Mouse (Mus musculus): Measurements from ENCODE around the gene Zfp2. TPM values are rescaled to one million over a fixed set of nuclear protein-coding genes. Genes with fewer than 3 reads are reported as not detected.

The Zfp2 gene
- 0.32 and 0.37 TPM in 2 replicates for polyA plus RNA-seq (2012; rRNA removed)

DNA sequence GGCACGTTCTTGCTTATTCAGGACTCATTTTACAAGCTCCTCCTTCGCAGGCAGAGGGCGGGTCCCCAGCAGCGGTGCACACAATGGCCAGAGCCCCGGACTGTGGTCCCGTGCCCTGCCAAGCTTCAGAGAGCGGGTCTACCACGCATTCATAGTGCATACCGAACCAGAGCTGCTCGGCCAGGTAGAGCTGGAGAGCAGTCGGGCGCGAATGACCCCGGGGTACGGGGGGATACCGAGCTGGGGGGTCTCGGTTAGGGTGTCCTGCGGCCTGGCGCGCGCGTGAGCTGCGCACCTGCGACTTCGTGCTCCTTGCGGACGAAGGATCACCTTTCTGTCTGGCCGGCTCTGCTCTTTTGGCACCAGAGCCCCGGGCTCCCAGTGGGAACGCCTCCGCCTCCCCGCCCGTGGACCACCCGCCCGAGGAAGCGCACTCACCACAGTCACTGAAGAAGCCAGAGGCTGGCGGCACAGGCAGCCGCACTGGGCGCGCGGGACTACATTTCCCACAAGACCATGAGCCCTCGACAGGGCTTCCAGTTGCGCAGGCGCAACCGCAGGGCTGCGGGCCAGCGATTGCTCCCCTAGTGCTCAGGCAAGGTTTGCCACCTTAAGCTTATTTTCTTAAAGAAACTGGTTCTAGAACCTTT lies at the start of gene Zfp2:
Gene Zfp2, minus strand, starts transcription at position 495 of the 650 bp plus-strand sequence.
- Histone ChIP-seq H3K27ac (ENCODE audit: control insufficient read depth, insufficient read depth, low read depth, low read length) (peak within 1 kb of the TSS; percentile 1; the same call in 1 of the 2 replicates), H3K4me3 (ENCODE audit: control insufficient read depth, low read depth, low read length) (peak within 1 kb of the TSS; percentile 93), H3K27me3 (ENCODE audit: control insufficient read depth, insufficient read depth, low read length) (no peaks in the 10 kb centered on the region), H3K36me3 (ENCODE audit: control insufficient read depth, insufficient read depth, low read length) (no peaks in the 10 kb centered on the region), H3K4me1 (ENCODE audit: control insufficient read depth, insufficient read depth, low read length) (peaks cover 5% of the 10 kb centered on the region)
- TF ChIP-seq POLR2A (IDR thresholded peaks at IDR 0.05; ENCODE audit: control insufficient read depth, low read depth, low read length) (no peak; the same call in 1 of the 2 replicates), CTCF (IDR thresholded peaks at IDR 0.05; ENCODE audit: control insufficient read depth, insufficient read depth, insufficient replicate concordance, low read depth, low read length) (peak; percentile 41; the same call in 1 of the 2 replicates)

DNA sequence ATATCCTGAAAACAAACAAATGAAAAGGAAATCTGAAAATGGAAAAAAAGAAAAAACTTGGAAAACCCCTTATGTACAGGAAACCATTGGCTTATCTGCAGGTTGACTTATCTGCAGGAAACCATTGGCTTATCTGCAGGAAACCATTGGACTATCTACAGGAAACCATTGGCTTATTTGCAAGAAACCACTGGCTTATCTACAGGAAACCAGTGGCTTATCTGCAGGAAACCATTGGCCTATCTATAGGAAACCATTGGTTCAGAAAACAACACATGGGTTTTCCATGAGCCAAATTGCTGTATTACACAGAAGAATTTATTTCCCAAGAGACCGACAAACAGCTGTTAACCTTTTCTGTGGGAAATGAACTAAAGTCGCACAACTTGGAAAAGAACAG lies 48.9 kb upstream of the Zfp2 start:
- no peaks in the 10 kb centered on the region for H3K27me3 ChIP-seq (ENCODE audit: control insufficient read depth, insufficient read depth, low read length)
- no peak overlapping the region for H3K4me3 ChIP-seq (ENCODE audit: control insufficient read depth, low read depth, low read length)
- H3K4me1 ChIP-seq (ENCODE audit: control insufficient read depth, insufficient read depth, low read length), result 0 out of 2 replicates have a peak, but pooled peaks cover 2% of the 10 kb centered on the region
- TF ChIP-seq POLR2A (IDR thresholded peaks at IDR 0.05; ENCODE audit: control insufficient read depth, low read depth, low read length), result no peak
- no peak for TF ChIP-seq CTCF (IDR thresholded peaks at IDR 0.05; ENCODE audit: control insufficient read depth, insufficient read depth, insufficient replicate concordance, low read depth, low read length)
- H3K27ac ChIP-seq (ENCODE audit: control insufficient read depth, insufficient read depth, low read depth, low read length), result no peak overlapping the region
- no peaks in the 10 kb centered on the region for H3K36me3 ChIP-seq (ENCODE audit: control insufficient read depth, insufficient read depth, low read length)

DNA sequence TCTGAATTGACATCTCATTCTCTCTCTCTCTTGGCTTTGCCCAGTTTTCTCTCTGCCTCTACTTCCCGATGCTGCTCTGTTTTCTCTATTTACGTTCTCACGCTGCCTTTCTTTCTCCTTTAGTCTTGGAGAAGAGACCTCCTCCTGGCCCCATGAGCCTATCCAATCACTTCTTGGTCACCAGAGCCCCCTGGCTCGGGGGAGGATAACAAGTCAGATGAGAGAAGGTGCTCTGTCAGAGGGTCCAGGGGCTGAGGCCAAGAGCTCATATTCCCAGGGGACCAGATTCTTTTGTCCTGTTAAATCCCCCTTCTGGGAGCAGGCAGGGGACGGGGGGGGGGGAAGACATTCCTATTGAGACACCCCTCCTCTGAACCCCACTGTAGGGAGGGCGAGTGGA lies 37.7 kb upstream of the Zfp2 start, which contains the start of gene Prop1:
Gene Prop1, minus strand, starts transcription at position 101 of the 400 bp plus-strand sequence.
- Histone ChIP-seq H3K4me1 (ENCODE audit: control insufficient read depth, insufficient read depth, low read length) (peaks cover 6% of the 10 kb centered on the region), H3K4me3 (ENCODE audit: control insufficient read depth, low read depth, low read length) (no peak within 1 kb of the TSS), H3K36me3 (ENCODE audit: control insufficient read depth, insufficient read depth, low read length) (no peaks in the 10 kb centered on the region), H3K27ac (ENCODE audit: control insufficient read depth, insufficient read depth, low read depth, low read length) (no peak within 1 kb of the TSS), H3K27me3 (ENCODE audit: control insufficient read depth, insufficient read depth, low read length) (no peaks in the 10 kb centered on the region)
- TF ChIP-seq CTCF (IDR thresholded peaks at IDR 0.05; ENCODE audit: control insufficient read depth, insufficient read depth, insufficient replicate concordance, low read depth, low read length) (no peak), POLR2A (IDR thresholded peaks at IDR 0.05; ENCODE audit: control insufficient read depth, low read depth, low read length) (no peak)

- no peak for TF ChIP-seq CTCF (IDR thresholded peaks at IDR 0.05; ENCODE audit: control insufficient read depth, insufficient read depth, insufficient replicate concordance, low read depth, low read length)
- no peak for TF ChIP-seq POLR2A (IDR thresholded peaks at IDR 0.05; ENCODE audit: control insufficient read depth, low read depth, low read length)
- Histone ChIP-seq H3K27ac (ENCODE audit: control insufficient read depth, insufficient read depth, low read depth, low read length) (no peak overlapping the region), H3K4me1 (ENCODE audit: control insufficient read depth, insufficient read depth, low read length) (peaks cover 6% of the 10 kb centered on the region), H3K27me3 (ENCODE audit: control insufficient read depth, insufficient read depth, low read length) (no peaks in the 10 kb centered on the region), H3K36me3 (ENCODE audit: control insufficient read depth, insufficient read depth, low read length) (no peaks in the 10 kb centered on the region), H3K4me3 (ENCODE audit: control insufficient read depth, low read depth, low read length) (no peak overlapping the region)
These were observed 36.3 kb upstream of the Zfp2 start for GRCm38 (mm10) chr11:50952290-50952689.

GRCm38 (mm10) chr11:50943506-50943905 lies 27.5 kb upstream of the Zfp2 start, which contains the start of gene 4933414I15Rik:
Gene 4933414I15Rik (minus strand): TSS chr11:50943765.
- Histone ChIP-seq H3K36me3 (ENCODE audit: control insufficient read depth, insufficient read depth, low read length) (no peaks in the 10 kb centered on the region), H3K27me3 (ENCODE audit: control insufficient read depth, insufficient read depth, low read length) (no peaks in the 10 kb centered on the region), H3K4me1 (ENCODE audit: control insufficient read depth, insufficient read depth, low read length) (peaks cover 4% of the 10 kb centered on the region), H3K27ac (ENCODE audit: control insufficient read depth, insufficient read depth, low read depth, low read length) (peak within 1 kb of the TSS; percentile 90), H3K4me3 (ENCODE audit: control insufficient read depth, low read depth, low read length) (peak within 1 kb of the TSS; percentile 85)
- TF ChIP-seq CTCF (IDR thresholded peaks at IDR 0.05; ENCODE audit: control insufficient read depth, insufficient read depth, insufficient replicate concordance, low read depth, low read length), result no peak
- TF ChIP-seq POLR2A (IDR thresholded peaks at IDR 0.05; ENCODE audit: control insufficient read depth, low read depth, low read length), result peak; percentile 84

- Histone ChIP-seq H3K27me3 (ENCODE audit: control insufficient read depth, insufficient read depth, low read length) (no peaks in the 10 kb centered on the region), H3K36me3 (ENCODE audit: control insufficient read depth, insufficient read depth, low read length) (no peaks in the 10 kb centered on the region), H3K4me1 (ENCODE audit: control insufficient read depth, insufficient read depth, low read length) (peaks cover 4% of the 10 kb centered on the region), H3K27ac (ENCODE audit: control insufficient read depth, insufficient read depth, low read depth, low read length) (no peak overlapping the region; the same call in 1 of the 2 replicates), H3K4me3 (ENCODE audit: control insufficient read depth, low read depth, low read length) (peak overlapping the region; percentile 30)
- TF ChIP-seq POLR2A (IDR thresholded peaks at IDR 0.05; ENCODE audit: control insufficient read depth, low read depth, low read length), result no peak; the same call in 1 of the 2 replicates
- TF ChIP-seq CTCF (IDR thresholded peaks at IDR 0.05; ENCODE audit: control insufficient read depth, insufficient read depth, insufficient replicate concordance, low read depth, low read length), result no peak
These were observed 26.4 kb upstream of the Zfp2 start for GRCm38 (mm10) chr11:50942386-50942785.

DNA sequence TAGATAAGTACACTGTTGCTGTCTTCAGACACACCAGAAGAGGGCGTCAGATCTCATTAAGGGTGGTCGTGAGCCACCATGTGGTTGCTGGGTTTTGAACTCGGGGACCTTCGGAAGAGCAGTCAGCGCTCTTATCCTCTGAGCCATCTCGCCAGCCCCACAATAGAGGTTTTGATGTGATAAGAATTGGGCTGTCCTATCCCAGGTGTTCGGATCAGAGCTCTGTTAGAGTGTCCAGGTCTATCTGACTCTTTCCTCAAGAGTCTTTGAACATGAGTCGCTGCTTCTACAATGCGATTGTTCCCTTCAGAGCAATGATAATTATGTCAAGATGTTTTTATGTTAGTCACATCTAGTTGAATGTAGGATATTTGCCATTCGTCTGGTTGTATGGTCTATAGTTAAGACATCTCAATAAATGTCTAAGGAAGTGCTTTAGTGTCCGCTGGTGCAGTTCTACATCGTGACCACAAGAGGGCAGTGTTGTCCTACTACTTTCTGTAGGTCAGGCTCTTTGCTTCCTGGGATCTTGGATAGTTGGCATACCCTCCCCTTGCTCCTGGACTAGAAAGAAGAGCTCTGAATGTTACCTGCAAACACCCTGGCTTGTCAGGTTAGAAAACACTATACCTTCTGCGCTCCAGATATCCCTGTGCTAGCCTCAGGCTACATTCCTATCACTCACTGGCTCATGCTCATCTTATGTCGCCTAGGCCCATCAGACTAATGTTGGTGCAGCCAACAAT lies 23.8 kb upstream of the Zfp2 start:
- Histone ChIP-seq H3K36me3 (ENCODE audit: control insufficient read depth, insufficient read depth, low read length) (no peaks in the 10 kb centered on the region), H3K27me3 (ENCODE audit: control insufficient read depth, insufficient read depth, low read length) (no peaks in the 10 kb centered on the region), H3K4me1 (ENCODE audit: control insufficient read depth, insufficient read depth, low read length) (peaks cover 4% of the 10 kb centered on the region), H3K27ac (ENCODE audit: control insufficient read depth, insufficient read depth, low read depth, low read length) (no peak overlapping the region), H3K4me3 (ENCODE audit: control insufficient read depth, low read depth, low read length) (peak overlapping the region; percentile 22)
- no peak for TF ChIP-seq POLR2A (IDR thresholded peaks at IDR 0.05; ENCODE audit: control insufficient read depth, low read depth, low read length)
- peak; percentile 55; the same call in 1 of the 2 replicates for TF ChIP-seq CTCF (IDR thresholded peaks at IDR 0.05; ENCODE audit: control insufficient read depth, insufficient read depth, insufficient replicate concordance, low read depth, low read length)

All from testis, adult 2 months (tissue).